Mouse (Mus musculus): ENCODE measurements around the gene St6gal1. TPM values are rescaled to one million over a fixed set of nuclear protein-coding genes. Genes with fewer than 3 reads are reported as not detected.

St6gal1 gene
- polyA plus RNA-seq, 1 experiment = 5.7 TPM

GRCm38 (mm10) chr16:23279879-23280741, 55.6 kb downstream of the St6gal1 start:
- Histone ChIP-seq H3K79me2 (ENCODE audit: control insufficient read depth, insufficient read depth) (peaks cover 5% of the 10 kb centered on the region), H3K4me2 (ENCODE audit: low read depth) (peak overlapping the region; percentile 36), H3K27me3 (ENCODE audit: control insufficient read depth, insufficient read depth, insufficient read length) (no peaks in the 10 kb centered on the region), H3K36me3 (ENCODE audit: control insufficient read depth, insufficient read depth) (no peaks in the 10 kb centered on the region), H3K4me3 (no peak overlapping the region), H3ac (ENCODE audit: control insufficient read depth, insufficient read length) (no peak overlapping the region)
- TF ChIP-seq CEBPB (IDR thresholded peaks at IDR 0.05; ENCODE audit: insufficient read depth, poor library complexity, severe bottlenecking) (no peak), MYOG (IDR thresholded peaks at IDR 0.05; ENCODE audit: control insufficient read depth in 1 of 3, insufficient read depth in 1 of 3, insufficient read length in 2 of 3, low read depth in 2 of 3) (peak in 1 of 3 experiments; percentile 11)

GRCm38 (mm10) chr16:23280742-23281090, 56.2 kb downstream of the St6gal1 start:
- no peaks in the 10 kb centered on the region for H3K27me3 ChIP-seq (ENCODE audit: control insufficient read depth, insufficient read depth, insufficient read length)
- no peak overlapping the region for H3ac ChIP-seq (ENCODE audit: control insufficient read depth, insufficient read length)
- H3K4me3 ChIP-seq = no peak overlapping the region
- no peaks in the 10 kb centered on the region for H3K36me3 ChIP-seq (ENCODE audit: control insufficient read depth, insufficient read depth)
- TF ChIP-seq MAX (IDR thresholded peaks at IDR 0.05; ENCODE audit: low read depth) = no peak
- TF ChIP-seq SRF (IDR thresholded peaks at IDR 0.05; ENCODE audit: control insufficient read depth, insufficient read length, low read depth) = no peak
- TF ChIP-seq MYOG (IDR thresholded peaks at IDR 0.05; ENCODE audit: control insufficient read depth in 1 of 3, insufficient read depth in 1 of 3, insufficient read length in 2 of 3, low read depth in 2 of 3) = no peak
- no peak for TF ChIP-seq TCF12 (IDR thresholded peaks at IDR 0.05; ENCODE audit: insufficient read depth, poor library complexity, severe bottlenecking)
- no peak for TF ChIP-seq REST (IDR thresholded peaks at IDR 0.05; ENCODE audit: insufficient read depth, insufficient read length)
- TF ChIP-seq CEBPB (IDR thresholded peaks at IDR 0.05; ENCODE audit: insufficient read depth, poor library complexity, severe bottlenecking) = no peak
- no peak for TF ChIP-seq MYOD1 (IDR thresholded peaks at IDR 0.05; ENCODE audit: control insufficient read depth in 1 of 3, insufficient read length in 2 of 3, low read depth in 2 of 3)
- no peak for TF ChIP-seq POLR2AphosphoS2 (IDR thresholded peaks at IDR 0.05; ENCODE audit: insufficient read length, low read depth)
- no peak for TF ChIP-seq E2F4 (IDR thresholded peaks at IDR 0.05; ENCODE audit: insufficient read depth)
- no peak for TF ChIP-seq POLR2A (IDR thresholded peaks at IDR 0.05; ENCODE audit: insufficient read length, low read depth)
- TF ChIP-seq TCF3 (IDR thresholded peaks at IDR 0.05; ENCODE audit: insufficient read length, low read depth) = no peak
- TF ChIP-seq USF1 (IDR thresholded peaks at IDR 0.05; ENCODE audit: low read depth) = no peak
- no peak overlapping the region for H3K4me2 ChIP-seq (ENCODE audit: low read depth)
- peaks cover 4% of the 10 kb centered on the region for H3K79me2 ChIP-seq (ENCODE audit: control insufficient read depth, insufficient read depth)

DNA sequence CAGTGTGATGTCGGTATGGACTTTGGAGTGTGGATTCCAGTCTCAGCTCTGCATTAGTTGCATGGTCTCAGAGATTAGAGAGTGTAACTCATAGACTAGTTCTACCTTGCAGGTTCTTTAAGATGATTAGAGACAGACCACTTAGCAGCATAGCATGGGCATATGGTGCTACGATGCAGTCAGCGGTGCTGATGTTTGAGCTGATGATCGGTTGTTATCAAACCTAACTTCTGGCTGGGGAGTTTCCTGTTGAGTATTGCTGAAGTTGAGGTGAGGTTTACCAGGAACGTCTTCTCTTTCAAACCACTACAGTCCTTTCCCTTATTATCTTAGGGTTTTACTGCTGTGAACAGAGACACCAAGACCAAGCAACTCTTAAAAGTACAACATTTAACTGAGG, 57.7 kb downstream of the St6gal1 start:
- no peak overlapping the region for H3ac ChIP-seq (ENCODE audit: control insufficient read depth, insufficient read length)
- no peak overlapping the region for H3K4me2 ChIP-seq (ENCODE audit: low read depth)
- H3K79me2 ChIP-seq (ENCODE audit: control insufficient read depth, insufficient read depth) = no peaks in the 10 kb centered on the region
- TF ChIP-seq REST (IDR thresholded peaks at IDR 0.05; ENCODE audit: insufficient read depth, insufficient read length) (no peak), USF1 (IDR thresholded peaks at IDR 0.05; ENCODE audit: low read depth) (no peak), MYOD1 (IDR thresholded peaks at IDR 0.05; ENCODE audit: control insufficient read depth in 1 of 3, insufficient read length in 2 of 3, low read depth in 2 of 3) (no peak), POLR2A (IDR thresholded peaks at IDR 0.05; ENCODE audit: insufficient read length, low read depth) (no peak), TCF12 (IDR thresholded peaks at IDR 0.05; ENCODE audit: insufficient read depth, poor library complexity, severe bottlenecking) (no peak), POLR2AphosphoS2 (IDR thresholded peaks at IDR 0.05; ENCODE audit: insufficient read length, low read depth) (no peak), TCF3 (IDR thresholded peaks at IDR 0.05; ENCODE audit: insufficient read length, low read depth) (no peak), MAX (IDR thresholded peaks at IDR 0.05; ENCODE audit: low read depth) (no peak), SRF (IDR thresholded peaks at IDR 0.05; ENCODE audit: control insufficient read depth, insufficient read length, low read depth) (no peak), MYOG (IDR thresholded peaks at IDR 0.05; ENCODE audit: control insufficient read depth in 1 of 3, insufficient read depth in 1 of 3, insufficient read length in 2 of 3, low read depth in 2 of 3) (no peak), E2F4 (IDR thresholded peaks at IDR 0.05; ENCODE audit: insufficient read depth) (no peak), CEBPB (IDR thresholded peaks at IDR 0.05; ENCODE audit: insufficient read depth, poor library complexity, severe bottlenecking) (no peak)
- no peaks in the 10 kb centered on the region for H3K27me3 ChIP-seq (ENCODE audit: control insufficient read depth, insufficient read depth, insufficient read length)
- no peak overlapping the region for H3K4me3 ChIP-seq
- H3K36me3 ChIP-seq (ENCODE audit: control insufficient read depth, insufficient read depth) = no peaks in the 10 kb centered on the region

DNA sequence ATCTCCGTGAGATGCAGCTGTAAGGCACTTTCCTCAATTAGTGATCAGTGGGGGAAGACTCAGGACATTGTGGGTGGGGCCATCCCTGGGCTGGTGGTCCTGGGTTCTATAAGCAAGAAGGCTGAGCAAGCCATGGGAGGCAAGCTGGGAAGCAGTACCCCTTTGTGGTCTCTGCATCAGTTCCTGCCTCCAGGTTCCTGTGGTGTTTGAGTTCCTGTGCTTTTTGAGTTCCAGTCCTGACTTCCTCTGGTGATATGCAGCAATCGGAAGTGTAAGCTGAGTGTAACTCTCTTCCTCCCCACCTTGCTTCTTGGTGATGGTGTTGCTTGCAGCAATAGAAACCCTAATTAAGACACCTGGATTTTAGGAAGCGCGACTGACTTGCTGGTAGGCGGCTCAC, 58.4 kb downstream of the St6gal1 start:
- no peak for TF ChIP-seq POLR2AphosphoS2 (IDR thresholded peaks at IDR 0.05; ENCODE audit: insufficient read length, low read depth)
- no peak for TF ChIP-seq MYOG (IDR thresholded peaks at IDR 0.05; ENCODE audit: control insufficient read depth in 1 of 3, insufficient read depth in 1 of 3, insufficient read length in 2 of 3, low read depth in 2 of 3)
- TF ChIP-seq POLR2A (IDR thresholded peaks at IDR 0.05; ENCODE audit: insufficient read length, low read depth) = no peak
- no peak for TF ChIP-seq USF1 (IDR thresholded peaks at IDR 0.05; ENCODE audit: low read depth)
- TF ChIP-seq E2F4 (IDR thresholded peaks at IDR 0.05; ENCODE audit: insufficient read depth) = no peak
- TF ChIP-seq TCF12 (IDR thresholded peaks at IDR 0.05; ENCODE audit: insufficient read depth, poor library complexity, severe bottlenecking) = no peak
- no peak for TF ChIP-seq MAX (IDR thresholded peaks at IDR 0.05; ENCODE audit: low read depth)
- no peak for TF ChIP-seq REST (IDR thresholded peaks at IDR 0.05; ENCODE audit: insufficient read depth, insufficient read length)
- no peak for TF ChIP-seq MYOD1 (IDR thresholded peaks at IDR 0.05; ENCODE audit: control insufficient read depth in 1 of 3, insufficient read length in 2 of 3, low read depth in 2 of 3)
- no peak for TF ChIP-seq TCF3 (IDR thresholded peaks at IDR 0.05; ENCODE audit: insufficient read length, low read depth)
- TF ChIP-seq CEBPB (IDR thresholded peaks at IDR 0.05; ENCODE audit: insufficient read depth, poor library complexity, severe bottlenecking) = no peak
- TF ChIP-seq SRF (IDR thresholded peaks at IDR 0.05; ENCODE audit: control insufficient read depth, insufficient read length, low read depth) = no peak
- Histone ChIP-seq H3K27me3 (ENCODE audit: control insufficient read depth, insufficient read depth, insufficient read length) (no peaks in the 10 kb centered on the region), H3K79me2 (ENCODE audit: control insufficient read depth, insufficient read depth) (no peaks in the 10 kb centered on the region), H3K4me2 (ENCODE audit: low read depth) (no peak overlapping the region), H3K4me3 (no peak overlapping the region), H3K36me3 (ENCODE audit: control insufficient read depth, insufficient read depth) (no peaks in the 10 kb centered on the region), H3ac (ENCODE audit: control insufficient read depth, insufficient read length) (no peak overlapping the region)
